Comparison of ENCODE assay signal across 8 mouse cellular contexts in genomic region chr6:125349575-125350230, GRCm38 (mm10). TPM values are rescaled to one million over a fixed set of nuclear protein-coding genes. Genes with fewer than 3 reads are reported as not detected.
A peak's percentile ranks its signal among the peaks of the same experiment; 100 is the strongest.
DNase-seq lines count a peak whose midpoint lies in the region; ATAC-seq and TF ChIP-seq lines count a peak whose summit lies in the region.

No protein-coding gene starts in this region.

- peak overlapping the region; percentile 60 for H3K4me2 ChIP-seq in hindbrain, postnatal 0 days (ENCODE audit: low read depth, low read length)
- H3K4me2 ChIP-seq in liver, embryonic 12.5 days, result peak overlapping the region; percentile 79

- peak overlapping the region; percentile 95 for H3K27ac ChIP-seq in bone marrow, adult 2 months (ENCODE audit: control insufficient read depth, insufficient read depth, low read depth, low read length, poor library complexity)
- peak overlapping the region; percentile 4 for H3K27ac ChIP-seq in hindbrain, postnatal 0 days
- peak overlapping the region; percentile 70 for H3K27ac ChIP-seq in liver, embryonic 12.5 days

- H3K27me3 ChIP-seq in erythroblast, embryonic 14.5 days (ENCODE audit: control insufficient read depth), result peaks cover 28% of the 10 kb centered on the region
- no peaks in the 10 kb centered on the region for H3K27me3 ChIP-seq in hindbrain, postnatal 0 days (ENCODE audit: insufficient read depth, low read length)
- 0 out of 2 replicates have a peak, but pooled peaks cover 6% of the 10 kb centered on the region for H3K27me3 ChIP-seq in liver, embryonic 12.5 days (replicated peaks)

- ATAC-seq in erythroblast, adult 5-6 weeks (replicated peaks; ENCODE audit: low FRiP score, poor library complexity, severe bottlenecking), result no peak
- peak; percentile 50; the same call in 1 of the 2 replicates for ATAC-seq in hindbrain, postnatal 0 days
- ATAC-seq in liver, embryonic 12.5 days, result peak; percentile 70
- peak; percentile 63 for ATAC-seq in monocyte, adult 5-6 weeks (replicated peaks; ENCODE audit: insufficient number of reproducible peaks, low FRiP score, low TSS enrichment, poor library complexity, severe bottlenecking)

- H3K9me3 ChIP-seq in erythroblast, embryonic 14.5 days (ENCODE audit: control insufficient read depth, low read length), result no peaks in the 10 kb centered on the region
- no peaks in the 10 kb centered on the region for H3K9me3 ChIP-seq in hindbrain, postnatal 0 days (ENCODE audit: low read length)
- H3K9me3 ChIP-seq in liver, embryonic 12.5 days (replicated peaks), result no peaks in the 10 kb centered on the region

- H3K4me1 ChIP-seq in erythroblast, embryonic 14.5 days (ENCODE audit: control insufficient read depth), result peaks cover 15% of the 10 kb centered on the region
- H3K4me1 ChIP-seq in bone marrow, adult 2 months (ENCODE audit: control insufficient read depth, insufficient read depth, low read length), result peaks cover 9% of the 10 kb centered on the region
- peaks cover 6% of the 10 kb centered on the region; the same call in 1 of the 2 replicates for H3K4me1 ChIP-seq in hindbrain, postnatal 0 days (ENCODE audit: insufficient read depth, low read length)
- H3K4me1 ChIP-seq in liver, embryonic 12.5 days, result peaks cover 66% of the 10 kb centered on the region

- H3K36me3 ChIP-seq in erythroblast, embryonic 14.5 days (ENCODE audit: control insufficient read depth), result no peaks in the 10 kb centered on the region
- H3K36me3 ChIP-seq in hindbrain, postnatal 0 days (ENCODE audit: insufficient read depth, low read length), result no peaks in the 10 kb centered on the region
- H3K36me3 ChIP-seq in liver, embryonic 12.5 days, result no peaks in the 10 kb centered on the region

- H3K9ac ChIP-seq in hindbrain, postnatal 0 days (replicated peaks; ENCODE audit: low read length), result peak overlapping the region; percentile 44; the same call in 1 of the 2 replicates
- H3K9ac ChIP-seq in liver, embryonic 12.5 days, result peak overlapping the region; percentile 67

- under 1% methylated on average over 27 of the region's 27 CpGs for WGBS in bone marrow, adult 2 months
- 3% methylated on average over 27 of the region's 27 CpGs for WGBS in hindbrain, postnatal 0 days
- WGBS in liver, embryonic 12.5 days (ENCODE audit: insufficient replicate concordance), result under 1% methylated on average over 27 of the region's 27 CpGs

- peak overlapping the region; percentile 58 for H3K4me3 ChIP-seq in erythroblast, embryonic 14.5 days (replicated peaks)
- H3K4me3 ChIP-seq in bone marrow, adult 2 months (replicated peaks; ENCODE audit: control insufficient read depth, low read depth, low read length), result peak overlapping the region; percentile 93
- H3K4me3 ChIP-seq in hindbrain, postnatal 0 days (ENCODE audit: low read length), result peak overlapping the region; percentile 33
- H3K4me3 ChIP-seq in liver, embryonic 12.5 days, result peak overlapping the region; percentile 64

- TF ChIP-seq POLR2A in bone marrow, adult 2 months (IDR thresholded peaks at IDR 0.05; ENCODE audit: borderline replicate concordance, control insufficient read depth, low read depth, low read length), result peak; percentile 29; the same call in 1 of the 2 replicates

- no peak for TF ChIP-seq CTCF in bone marrow, adult 2 months (IDR thresholded peaks at IDR 0.05; ENCODE audit: control insufficient read depth, insufficient read depth, low read length)
- no peak for TF ChIP-seq CTCF in hindbrain, postnatal 0 days (IDR thresholded peaks at IDR 0.05; ENCODE audit: low read depth)

- peak; percentile 52 for DNase-seq in gastrocnemius, postnatal 10 days
- peak; percentile 50 for DNase-seq in hindbrain, postnatal 0 days (ENCODE audit: low spot score)
- peak; percentile 77 for DNase-seq in thymus, postnatal 4 days

RNA-seq across cellular contexts. Expression of gene Tnfrsf1a, which starts 0.5 kb away (rescaled TPM):
- 0.70 and 0.78 TPM in 2 replicates for polyA plus RNA-seq in erythroblast, embryonic 14.5 days (2012)
- total RNA-seq in erythroblast, adult 5-6 weeks (2015; ENCODE audit: low replicate concordance), result 18.8 and 24.8 TPM in 2 replicates
- 7.2 and 13.8 TPM in 2 replicates for total RNA-seq in erythroblast, adult 5-6 weeks (2017; ENCODE audit: low replicate concordance)
- polyA plus RNA-seq in bone marrow, adult 2 months (2011; ENCODE audit: insufficient read depth, insufficient read length, low replicate concordance, missing spikeins), result 18.4 and 63.5 TPM in 2 replicates
- 10 to 100 TPM; 43.8 to 58.8 TPM for total RNA-seq in gastrocnemius, postnatal 10 days (2021)
- total RNA-seq in hindbrain, postnatal 0 days (2014; rRNA removed), result 12.2 and 18.0 TPM in 2 replicates
- polyA plus RNA-seq in hindbrain, postnatal 0 days (2015; fragmentation: Nextera tagmentation; extraction: Ambion mirVana), result 15.5 and 16.3 TPM in 2 replicates
- polyA plus RNA-seq in liver, embryonic 12.5 days (2016; fragmentation: Nextera tagmentation; extraction: Ambion mirVana), result 23.0 and 23.4 TPM in 2 replicates
- total RNA-seq in monocyte, adult 5-6 weeks (2017), result 101 to 111 TPM (median 103 TPM) in 3 replicates

RNA-seq across cellular contexts. Expression of gene Scnn1a, which starts 29.2 kb away (rescaled TPM):
- polyA plus RNA-seq in erythroblast, embryonic 14.5 days (2012), result 0.01 TPM in 1 of 2 replicates, not detected in the other
- 4.6 and 7.9 TPM in 2 replicates for total RNA-seq in erythroblast, adult 5-6 weeks (2015; ENCODE audit: low replicate concordance)
- total RNA-seq in erythroblast, adult 5-6 weeks (2017; ENCODE audit: low replicate concordance), result not detected in 2 replicates
- 1.7 and 5.6 TPM in 2 replicates for polyA plus RNA-seq in bone marrow, adult 2 months (2011; ENCODE audit: insufficient read depth, insufficient read length, low replicate concordance, missing spikeins)
- total RNA-seq in gastrocnemius, postnatal 10 days (2021), result under 1 TPM; 0.31 to 0.43 TPM
- total RNA-seq in hindbrain, postnatal 0 days (2014; rRNA removed), result 1.7 and 3.0 TPM in 2 replicates
- 1.00 and 1.2 TPM in 2 replicates for polyA plus RNA-seq in hindbrain, postnatal 0 days (2015; fragmentation: Nextera tagmentation; extraction: Ambion mirVana)
- 0.23 and 0.50 TPM in 2 replicates for polyA plus RNA-seq in liver, embryonic 12.5 days (2016; fragmentation: Nextera tagmentation; extraction: Ambion mirVana)
- 3.1 to 6.4 TPM (median 5.9 TPM) in 3 replicates for total RNA-seq in monocyte, adult 5-6 weeks (2017)

RNA-seq across cellular contexts. Expression of gene Plekhg6, which starts 30.9 kb away (rescaled TPM):
- not detected in 2 replicates for polyA plus RNA-seq in erythroblast, embryonic 14.5 days (2012)
- not detected in 2 replicates for total RNA-seq in erythroblast, adult 5-6 weeks (2015; ENCODE audit: low replicate concordance)
- not detected in 2 replicates for total RNA-seq in erythroblast, adult 5-6 weeks (2017; ENCODE audit: low replicate concordance)
- 0.45 TPM in 1 of 2 replicates, not detected in the other for polyA plus RNA-seq in bone marrow, adult 2 months (2011; ENCODE audit: insufficient read depth, insufficient read length, low replicate concordance, missing spikeins)
- total RNA-seq in gastrocnemius, postnatal 10 days (2021), result under 1 TPM in 1 of 2 experiments, not detected in 1; 0.07 TPM
- 0.68 and 0.86 TPM in 2 replicates for total RNA-seq in hindbrain, postnatal 0 days (2014; rRNA removed)
- polyA plus RNA-seq in hindbrain, postnatal 0 days (2015; fragmentation: Nextera tagmentation; extraction: Ambion mirVana), result 0.32 and 0.74 TPM in 2 replicates
- polyA plus RNA-seq in liver, embryonic 12.5 days (2016; fragmentation: Nextera tagmentation; extraction: Ambion mirVana), result 0.37 and 0.39 TPM in 2 replicates
- total RNA-seq in monocyte, adult 5-6 weeks (2017), result not detected in 3 replicates

RNA-seq across cellular contexts. Expression of gene Ltbr, which starts 36.0 kb away (rescaled TPM):
- polyA plus RNA-seq in erythroblast, embryonic 14.5 days (2012), result 0.20 and 0.26 TPM in 2 replicates
- total RNA-seq in erythroblast, adult 5-6 weeks (2015; ENCODE audit: low replicate concordance), result 7.1 and 10.9 TPM in 2 replicates
- 2.6 and 7.2 TPM in 2 replicates for total RNA-seq in erythroblast, adult 5-6 weeks (2017; ENCODE audit: low replicate concordance)
- 12.4 and 23.2 TPM in 2 replicates for polyA plus RNA-seq in bone marrow, adult 2 months (2011; ENCODE audit: insufficient read depth, insufficient read length, low replicate concordance, missing spikeins)
- total RNA-seq in gastrocnemius, postnatal 10 days (2021), result 10 to 100 TPM; 34.0 to 36.1 TPM
- 31.6 and 34.4 TPM in 2 replicates for total RNA-seq in hindbrain, postnatal 0 days (2014; rRNA removed)
- 17.5 and 18.1 TPM in 2 replicates for polyA plus RNA-seq in hindbrain, postnatal 0 days (2015; fragmentation: Nextera tagmentation; extraction: Ambion mirVana)
- 19.2 and 22.9 TPM in 2 replicates for polyA plus RNA-seq in liver, embryonic 12.5 days (2016; fragmentation: Nextera tagmentation; extraction: Ambion mirVana)
- total RNA-seq in monocyte, adult 5-6 weeks (2017), result 29.5 to 47.9 TPM (median 41.2 TPM) in 3 replicates

Comparison
In these comparisons a context has a peak if more than half of its experiments do, and no peak if none do; other contexts are left out.
1. H3K4me3 ChIP-seq: peak in every context shown above with its lines; median percentile 93 in bone marrow, adult 2 months; 64 in liver, embryonic 12.5 days; 58 in erythroblast, embryonic 14.5 days; 33 in hindbrain, postnatal 0 days.
2. H3K27ac ChIP-seq: peak in every context shown above with its lines; median percentile 95 in bone marrow, adult 2 months; 70 in liver, embryonic 12.5 days; 4 in hindbrain, postnatal 0 days.